Mouse (Mus musculus) cerebellum, postnatal 10 days (tissue): Measurements from ENCODE around the gene Man2a2.

Experiments used
- DNase-seq, 2 experiments: peaks; one replicate each; pipeline ENCODE4 v3.0.0; 2021; ENCODE audit warnings: mixed read lengths in 2 of 2

Gene Man2a2

DNA sequence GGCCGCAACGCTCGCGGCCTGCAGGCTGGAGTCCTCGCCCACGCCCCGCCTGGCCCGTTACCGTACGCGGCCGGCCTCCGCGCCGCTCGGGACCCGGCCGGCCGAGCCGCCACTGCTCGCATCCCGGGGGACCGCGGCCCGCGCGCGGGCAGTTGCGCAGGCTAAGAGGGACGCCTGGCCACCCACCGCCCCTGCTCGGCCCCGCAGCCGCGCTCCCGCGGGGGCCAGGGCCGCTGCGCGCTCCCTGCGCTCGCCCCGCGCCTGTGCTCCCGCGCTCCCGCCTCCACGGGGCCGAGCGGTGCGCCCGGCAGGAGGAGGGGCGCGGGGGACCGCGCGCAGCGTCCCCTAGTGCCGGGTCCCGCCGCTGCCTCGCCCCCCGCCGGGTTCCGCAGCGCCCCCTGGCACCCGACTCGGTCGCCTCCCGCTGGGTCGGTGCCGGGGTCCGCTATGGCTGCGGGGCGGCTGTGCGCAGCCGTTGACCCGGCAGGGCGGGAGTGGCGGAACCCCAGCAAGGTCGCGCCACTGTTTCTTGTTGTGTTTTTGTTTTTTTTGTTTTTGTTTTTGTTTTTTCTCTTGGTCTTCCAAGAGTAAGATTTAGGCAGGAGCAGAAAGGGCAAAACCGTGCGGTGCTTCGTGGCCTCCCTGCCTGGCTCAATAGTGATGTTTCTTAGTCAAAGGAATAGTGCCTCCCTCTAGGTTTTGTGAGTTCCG lies at the start of gene Man2a2:
Man2a2 (minus strand) TSS at position 335 of the 711 bp plus-strand sequence.
- DNase-seq, result peak; percentile 83 to 84

DNA sequence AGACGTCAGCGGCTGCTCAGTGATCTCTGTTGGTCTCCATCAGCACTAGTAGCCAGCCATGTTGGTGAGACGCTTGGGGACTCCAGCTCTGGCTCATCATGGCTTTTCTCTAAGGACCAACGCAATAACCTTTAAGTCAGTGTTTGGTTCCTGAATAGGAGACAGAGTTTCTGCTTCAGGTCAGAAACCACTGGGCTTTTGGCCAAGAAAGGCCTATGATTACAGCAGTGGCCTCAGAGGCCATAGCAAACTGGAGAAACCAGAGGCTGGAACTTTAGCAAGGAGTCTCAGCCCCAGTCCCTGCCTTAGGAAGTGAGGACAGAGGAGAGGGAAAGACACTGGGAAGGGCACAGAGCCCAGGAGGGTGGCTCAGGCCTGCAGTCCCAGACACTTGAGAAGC lies 49.4 kb upstream of the Man2a2 start:
- DNase-seq, result no peak

- no peak for DNase-seq
These were observed 48.1 kb upstream of the Man2a2 start for GRCm38 (mm10) chr7:80419278-80419677.

DNA sequence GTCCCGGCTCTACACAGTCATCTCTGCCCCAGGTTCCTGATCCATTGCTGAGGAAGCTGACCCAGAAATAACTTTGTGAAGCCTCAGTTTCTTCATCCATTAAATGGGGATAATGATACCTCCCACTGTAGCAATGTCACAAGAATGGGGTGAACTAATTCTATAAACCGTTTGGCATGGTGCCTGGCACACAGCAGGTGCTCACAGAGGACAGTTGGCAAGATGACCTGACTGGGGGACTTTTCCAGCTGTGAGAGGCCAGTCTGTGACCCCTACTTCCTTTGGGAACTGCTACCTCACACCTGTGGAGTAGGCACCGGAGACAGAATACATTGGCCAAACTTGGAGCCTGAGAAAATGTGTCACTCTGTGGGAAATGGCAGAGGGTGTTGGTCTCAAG lies 46.9 kb upstream of the Man2a2 start:
- no peak for DNase-seq

- DNase-seq, result no peak
These were observed 46.4 kb upstream of the Man2a2 start for GRCm38 (mm10) chr7:80417601-80418000.

GRCm38 (mm10) chr7:80416969-80417368 lies 45.8 kb upstream of the Man2a2 start:
- DNase-seq, result no peak

DNA sequence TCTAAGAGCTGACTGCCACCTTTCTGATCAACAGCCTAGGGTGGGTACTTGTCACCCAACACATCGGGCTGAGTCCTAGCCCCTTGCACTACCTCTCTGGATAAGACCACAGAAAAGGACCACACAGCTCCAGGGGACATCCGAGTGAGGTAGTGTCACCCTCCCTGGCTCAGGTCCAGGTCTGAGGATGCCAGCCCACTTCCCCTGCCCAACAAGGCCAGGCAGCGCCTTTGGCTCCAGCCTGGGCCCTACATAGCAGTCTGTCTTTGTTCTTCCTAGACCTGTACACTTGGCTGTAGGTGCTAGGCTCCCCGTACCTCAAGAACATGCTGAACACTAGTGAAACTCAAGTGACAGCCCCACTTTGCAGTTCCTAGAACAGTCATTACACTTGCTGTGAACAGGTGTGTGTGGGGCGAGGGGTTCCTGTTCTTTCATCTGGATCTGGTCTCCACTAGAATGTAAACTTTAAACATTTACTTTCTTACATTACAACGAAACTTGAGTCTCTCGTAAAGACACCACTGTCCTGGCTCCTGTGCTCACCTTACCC lies 43.2 kb upstream of the Man2a2 start:
- DNase-seq, result no peak

DNA sequence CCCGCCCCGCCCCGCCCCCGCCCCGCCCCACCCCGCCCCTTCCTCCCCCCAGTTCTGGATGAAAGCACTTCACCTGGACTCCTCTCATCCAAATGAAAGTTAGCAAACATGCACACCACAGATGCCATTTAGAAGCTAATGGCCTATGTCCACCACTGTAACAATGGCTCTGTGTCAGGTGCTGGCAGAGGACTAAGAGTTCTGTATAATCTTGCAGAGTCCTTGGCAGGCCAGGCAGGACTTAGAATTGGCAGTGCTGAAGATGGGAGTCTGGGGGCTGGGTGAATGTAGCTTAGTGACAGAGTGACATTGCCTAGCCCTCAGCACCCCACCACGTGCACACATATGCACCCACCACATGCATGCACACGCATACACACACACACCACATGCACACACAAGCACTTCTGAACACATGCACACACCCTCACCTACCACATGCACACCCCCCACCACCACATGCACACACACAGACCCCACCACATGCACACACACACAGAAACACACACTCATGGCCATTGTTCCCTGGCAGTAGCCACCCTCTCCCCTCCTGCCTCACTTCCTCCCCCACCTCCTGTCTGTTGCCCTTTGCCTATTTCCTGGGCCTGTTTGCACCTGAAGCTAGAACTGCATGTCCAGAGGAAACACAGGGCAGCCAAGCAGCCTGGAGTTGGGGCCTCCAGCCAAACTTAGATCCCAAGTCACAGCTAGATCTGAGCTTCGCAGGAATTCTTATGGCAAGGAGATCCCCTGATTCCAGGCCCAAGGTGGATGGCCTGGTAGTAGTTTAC lies 42.5 kb upstream of the Man2a2 start:
- DNase-seq, result peak in 1 of 2 experiments; percentile 49

DNA sequence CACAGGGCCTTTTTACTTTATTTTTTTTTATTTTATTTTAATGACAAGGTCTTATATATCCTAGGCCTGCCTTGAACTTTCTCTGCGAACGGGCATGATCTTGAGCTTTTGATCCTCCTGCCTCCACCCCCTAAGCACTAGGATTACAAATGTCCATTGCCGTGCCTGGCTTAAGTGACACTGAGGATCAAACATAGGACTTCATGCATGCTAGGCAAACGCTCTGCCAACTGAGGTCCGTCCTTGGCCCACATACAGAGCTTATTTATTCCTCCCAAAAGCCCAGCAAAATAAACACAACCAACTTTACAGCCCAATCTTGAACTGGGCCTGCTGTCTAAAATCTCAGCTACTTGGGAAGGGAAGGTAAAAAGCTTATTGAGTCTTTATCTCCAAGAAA lies 41.6 kb upstream of the Man2a2 start:
- DNase-seq, result no peak

- no peak for DNase-seq
These were observed 41.1 kb upstream of the Man2a2 start for GRCm38 (mm10) chr7:80412279-80412678.

DNA sequence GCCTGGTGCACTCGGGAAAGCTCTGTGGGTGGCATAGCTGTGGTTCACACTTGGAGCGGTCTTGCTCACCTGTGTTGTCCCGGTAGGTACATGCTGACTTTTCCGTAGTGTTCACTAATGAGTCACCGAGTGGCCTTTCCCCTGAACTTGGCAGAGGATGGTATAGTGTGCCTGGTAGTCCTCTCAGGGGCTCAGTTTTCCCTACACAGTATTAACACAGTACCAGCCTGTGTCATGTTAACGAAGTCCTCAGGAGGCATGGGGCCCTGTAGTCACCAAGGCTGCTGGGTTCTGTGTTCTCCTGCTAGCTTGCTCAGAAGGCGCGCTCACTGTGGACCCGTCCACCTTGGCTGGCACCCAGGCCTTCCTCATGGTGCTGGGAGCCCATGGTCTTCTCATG lies 39.2 kb upstream of the Man2a2 start:
- no peak for DNase-seq

DNA sequence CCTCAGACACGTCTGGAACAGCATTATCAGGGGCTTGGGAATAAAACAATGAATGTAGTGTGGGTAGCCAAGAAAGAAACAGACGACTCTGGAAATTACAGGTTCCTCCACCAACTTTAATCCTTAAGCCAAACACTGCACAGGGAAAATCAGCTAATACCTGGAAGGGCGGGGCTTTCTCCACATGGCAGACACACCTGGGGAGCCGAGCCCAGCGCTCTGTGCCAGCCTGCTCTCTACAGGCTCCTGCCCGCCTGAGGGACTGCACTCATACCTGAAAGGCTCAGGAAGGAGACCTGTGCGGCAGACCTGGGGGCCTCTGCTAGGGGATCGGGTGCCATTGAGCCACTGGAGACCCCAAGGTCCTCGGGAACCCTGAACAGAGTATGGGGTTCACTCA lies 36.5 kb upstream of the Man2a2 start:
- DNase-seq, result no peak

DNA sequence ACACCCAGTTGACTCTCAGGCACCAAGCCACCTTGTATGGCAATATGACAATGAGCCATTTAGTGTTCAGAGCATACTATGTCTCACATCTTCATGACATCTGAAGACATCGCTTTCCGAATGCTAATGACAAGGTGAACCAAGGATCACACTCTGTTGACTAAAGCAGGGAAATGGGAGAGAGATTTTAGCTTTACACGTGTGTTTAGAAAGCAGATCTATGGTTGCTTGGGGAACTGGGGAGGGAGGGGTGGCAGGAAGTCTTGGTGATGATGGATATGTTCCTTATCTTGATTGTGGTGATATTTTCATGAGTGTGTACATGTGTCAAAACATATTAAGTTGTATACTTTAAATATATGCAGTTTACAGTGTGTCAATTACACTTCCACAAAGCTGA lies 35.0 kb upstream of the Man2a2 start:
- no peak for DNase-seq

GRCm38 (mm10) chr7:80405188-80405695 lies 34.1 kb upstream of the Man2a2 start, which contains the start of gene Furin:
Gene Furin (minus strand): TSS chr7:80405436.
- DNase-seq, result no peak

DNA sequence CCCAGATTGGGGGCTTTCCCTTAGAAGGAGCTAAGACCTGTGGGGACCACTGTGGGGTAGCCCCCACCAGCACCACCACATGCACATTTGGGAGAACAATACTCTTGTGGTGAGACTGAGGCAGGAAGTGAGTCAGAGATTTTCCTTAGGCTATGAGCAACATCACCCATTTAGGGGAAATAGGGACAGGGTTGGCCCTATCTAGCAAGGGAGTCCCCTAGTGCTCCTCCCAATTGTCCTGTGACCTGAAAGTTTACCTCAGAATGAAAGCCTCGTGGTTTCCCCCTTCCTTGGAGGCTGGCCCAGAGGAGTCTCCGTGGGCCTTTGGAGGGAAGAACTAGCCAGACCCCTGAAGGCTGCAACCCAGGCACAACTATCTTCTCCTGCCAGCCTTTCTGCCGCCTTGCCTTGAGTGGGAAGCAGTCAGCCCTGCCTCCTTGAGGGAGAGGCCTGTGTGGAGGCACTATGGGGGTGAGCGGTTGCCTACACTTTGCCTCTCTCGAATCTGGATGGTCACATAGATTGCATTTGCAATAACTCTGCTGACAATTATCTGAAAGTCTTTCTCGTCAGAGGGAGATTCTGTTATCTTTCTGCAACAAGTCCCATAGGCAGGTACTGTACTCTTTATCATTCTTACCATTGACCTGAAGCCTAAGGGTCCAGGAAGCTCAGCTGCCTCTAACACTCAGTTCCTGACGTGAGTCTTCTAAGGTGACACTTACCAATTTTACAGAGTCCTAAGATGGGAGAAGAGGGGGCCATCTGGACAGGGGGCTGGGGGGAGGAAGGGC lies 33.1 kb upstream of the Man2a2 start:
- DNase-seq, result no peak

- DNase-seq, result peak; percentile 94 to 95
These were observed 32.4 kb upstream of the Man2a2 start for GRCm38 (mm10) chr7:80403551-80403950.

DNA sequence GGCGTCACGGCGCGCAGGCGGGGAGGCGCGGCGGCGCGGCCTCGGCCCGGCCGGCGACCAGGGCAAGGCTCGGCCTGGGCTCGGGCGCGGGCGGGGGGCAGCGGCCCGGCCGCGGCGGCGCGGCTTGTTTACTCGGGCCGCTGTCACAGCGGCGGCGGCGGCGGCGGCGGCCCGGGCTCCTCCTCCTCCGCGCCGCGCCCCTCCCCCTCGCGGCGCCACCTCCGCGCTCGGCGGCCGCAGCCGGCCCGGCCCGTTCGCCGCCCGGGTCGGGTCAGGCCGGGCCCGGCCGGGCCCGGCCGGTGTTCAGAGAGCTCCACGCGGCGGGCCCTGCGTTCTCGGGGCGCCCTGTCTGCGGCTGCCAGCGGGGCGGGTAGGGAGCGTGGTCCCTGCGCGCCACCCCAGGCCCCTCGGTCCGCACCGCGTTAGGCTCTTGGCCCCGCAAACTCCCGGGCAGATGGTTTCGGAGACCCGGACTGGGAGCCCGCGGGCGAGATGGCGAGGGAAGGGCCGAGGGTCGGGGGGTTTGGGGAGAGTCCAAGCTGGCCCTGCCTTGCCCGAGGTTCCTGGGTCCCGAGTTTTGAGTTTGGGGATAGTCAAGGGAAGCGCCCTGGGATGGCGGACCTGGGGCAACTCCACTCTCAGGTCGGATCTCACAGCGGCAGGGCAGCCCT lies 31.6 kb upstream of the Man2a2 start:
- peak; percentile 83 to 87 for DNase-seq

- DNase-seq, result peak; percentile 65 to 70
These were observed 30.9 kb upstream of the Man2a2 start for GRCm38 (mm10) chr7:80401860-80402641.

DNA sequence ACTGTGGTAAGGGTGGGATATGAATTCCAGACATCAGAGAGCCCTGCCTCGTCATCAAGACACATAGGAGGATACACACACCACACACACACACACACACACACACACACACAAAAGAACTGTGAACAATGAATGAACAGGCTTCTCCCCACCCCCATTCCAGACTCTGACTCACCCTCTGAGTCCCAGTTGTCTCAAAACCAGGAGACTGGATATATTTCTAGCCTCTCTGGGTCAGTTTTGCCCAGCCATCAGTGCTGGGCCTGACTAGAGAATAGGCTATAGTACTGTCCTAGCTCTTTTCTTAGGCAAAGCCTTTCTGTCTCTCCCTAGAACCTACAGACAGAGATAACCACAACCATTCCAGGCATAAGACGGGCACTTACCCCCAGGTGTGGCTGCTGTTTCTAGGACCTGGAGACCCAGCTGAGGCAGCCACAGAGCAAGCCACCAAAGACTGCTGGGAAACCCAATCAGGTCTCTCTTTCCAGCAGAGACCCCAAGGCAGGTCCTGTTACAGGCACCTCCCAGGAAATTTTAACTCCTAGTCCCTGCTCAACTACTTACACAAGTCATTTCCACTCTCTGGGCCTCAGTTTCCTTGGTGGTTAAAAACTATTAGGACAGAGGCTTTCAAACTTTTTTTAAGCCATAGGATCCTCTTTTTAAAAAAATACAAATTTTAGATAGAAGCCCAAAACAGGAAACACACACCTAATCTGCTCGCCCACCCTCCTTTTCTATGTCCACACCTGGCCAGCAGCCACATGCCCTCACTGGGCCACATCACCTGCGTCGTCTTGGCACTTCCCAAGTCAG lies 30.1 kb upstream of the Man2a2 start:
- DNase-seq, result no peak

DNA sequence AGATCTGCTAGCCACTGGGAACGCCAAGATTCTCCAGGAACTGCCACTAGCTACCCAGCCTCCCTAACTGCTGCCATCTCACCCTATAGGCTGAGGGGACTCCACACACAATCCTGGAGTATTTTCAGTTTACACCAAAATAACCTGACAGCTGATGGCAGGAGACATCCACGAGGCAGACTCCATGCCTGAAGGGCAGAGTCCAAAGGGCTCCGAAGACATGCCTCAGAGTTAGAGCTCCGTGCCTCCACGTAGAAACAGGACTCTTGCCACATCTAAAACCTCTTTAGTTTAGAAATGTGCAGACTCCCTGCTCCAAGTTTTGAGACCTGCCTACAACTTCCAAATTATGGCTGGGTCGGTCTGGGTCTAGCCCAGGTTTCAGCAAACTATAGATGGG lies 29.4 kb upstream of the Man2a2 start:
- no peak for DNase-seq

GRCm38 (mm10) chr7:80400099-80400498 lies 28.9 kb upstream of the Man2a2 start:
- peak; percentile 80 to 90 for DNase-seq
